Mouse (Mus musculus) liver, adult 2 months (tissue): ENCODE results near the gene Bcl3. TPM values are rescaled to one million over a fixed set of nuclear protein-coding genes. Genes with fewer than 3 reads are reported as not detected.

ENCODE experiments used
- DNase-seq: peaks from one replicate; pipeline ENCODE4 v3.0.0-alpha.2; 2011; ENCODE audit warnings: low read depth, low spot score; ENCODE audit errors: extremely low read depth
- H3K27ac ChIP-seq: fragments of 200-500 bp; replicated peaks from 2 replicates; pipeline ENCODE4 v1.5.1; 2012; ENCODE audit warnings: low read depth, mild to moderate bottlenecking, control low read depth, inconsistent platforms, low read length; ENCODE audit not compliant: insufficient read depth
- H3K27me3 ChIP-seq: fragments of 200-500 bp; 2 replicates; pipeline ENCODE4 v1.6.1; 2012; ENCODE audit warnings: mild to moderate bottlenecking, moderate library complexity, low read length, inconsistent platforms; ENCODE audit not compliant: control insufficient read depth, insufficient read depth
- H3K36me3 ChIP-seq: fragments of 200-500 bp; 2 replicates; pipeline ENCODE4 v1.6.1; 2012; ENCODE audit warnings: low read length, inconsistent platforms; ENCODE audit not compliant: control insufficient read depth, insufficient read depth
- H3K4me1 ChIP-seq: fragments of 200-500 bp; 2 replicates; pipeline ENCODE4 v1.6.1; 2011; ENCODE audit warnings: low read length; ENCODE audit not compliant: control insufficient read depth, insufficient read depth
- H3K4me3 ChIP-seq: fragments of 200-500 bp; 2 replicates; pipeline ENCODE4 v1.5.1; 2011; ENCODE audit warnings: low read depth, mild to moderate bottlenecking, control low read depth, low read length, moderate library complexity; ENCODE audit not compliant: insufficient read depth
- H3K79me2 ChIP-seq: fragments of 200-500 bp; 2 replicates; pipeline ENCODE4 v1.6.1; 2012; ENCODE audit warnings: inconsistent platforms, mild to moderate bottlenecking, low read length, moderate library complexity; ENCODE audit not compliant: control insufficient read depth, insufficient read depth
- H3K9ac ChIP-seq: fragments of 200-500 bp; 2 replicates; pipeline ENCODE4 v1.6.1; 2012; ENCODE audit warnings: low read depth, mild to moderate bottlenecking, control low read depth, inconsistent platforms, low read length
- CTCF ChIP-seq: fragments of 200-500 bp; IDR thresholded peaks from 2 replicates; pipeline ENCODE4 v1.5.1; 2011; ENCODE audit warnings: low read depth, low read length, control low read depth
- POLR2A ChIP-seq: fragments of 200-500 bp; IDR thresholded peaks from 2 replicates; pipeline ENCODE4 v1.6.1; 2011; ENCODE audit warnings: low read length, control low read depth; ENCODE audit not compliant: insufficient read depth; ENCODE audit errors: extremely low read depth
- WGBS: fragments of 180-500 bp; shearing (Covaris S2); methylation state at CpG from one replicate; pipeline ENCODE4 v1.1.7; 2018; 5-methylcytosine and 5-hydroxymethylcytosine counted together
- polyA plus RNA-seq: library from polyadenylated mRNA; depleted of rRNA; stranded (reverse); fragments of >200 nt; gene quantifications from 2 replicates; pipeline ENCODE4 v1.2.3, GENCODE M21; 2012
- total RNA-seq: library from RNA; depleted of rRNA; stranded (reverse); fragments of >200 nt; gene quantifications from 2 replicates; pipeline ENCODE4 v1.2.3, GENCODE M21; 2014

Bcl3 gene
- total and polyA plus RNA-seq, 2 experiments: 3.0 to 72.8 TPM

- peak; percentile 75 for TF ChIP-seq CTCF
- no peak for TF ChIP-seq POLR2A
- DNase-seq: peak; percentile 92
- Histone ChIP-seq H3K4me1 (peaks cover 23% of the 10 kb centered on the region), H3K36me3 (no peaks in the 10 kb centered on the region; the same call in 1 of the 2 replicates), H3K79me2 (no peaks in the 10 kb centered on the region), H3K27me3 (no peaks in the 10 kb centered on the region), H3K4me3 (no peak overlapping the region), H3K9ac (peak overlapping the region; percentile 33), H3K27ac (peak overlapping the region; percentile 96)
- WGBS: 20% methylated on average over 11 of the region's 11 CpGs
Measured at GRCm38 (mm10) chr7:19784764-19785535, 37.6 kb downstream of the Bcl3 start.

GRCm38 (mm10) chr7:19783630-19784029 lies 38.9 kb downstream of the Bcl3 start:
- no peak overlapping the region for H3K4me3 ChIP-seq
- no peaks in the 10 kb centered on the region for H3K27me3 ChIP-seq
- DNase-seq: peak; percentile 78
- TF ChIP-seq POLR2A: no peak
- no peak for TF ChIP-seq CTCF
- WGBS: 13% methylated on average over 8 of the region's 8 CpGs
- H3K36me3 ChIP-seq: no peaks in the 10 kb centered on the region; the same call in 1 of the 2 replicates
- no peaks in the 10 kb centered on the region for H3K79me2 ChIP-seq
- peak overlapping the region; percentile 30; the same call in 1 of the 2 replicates for H3K9ac ChIP-seq
- H3K27ac ChIP-seq: peak overlapping the region; percentile 62
- H3K4me1 ChIP-seq: peaks cover 19% of the 10 kb centered on the region

GRCm38 (mm10) chr7:19782645-19783044 lies 39.9 kb downstream of the Bcl3 start:
- Histone ChIP-seq H3K4me3 (no peak overlapping the region), H3K27me3 (no peaks in the 10 kb centered on the region), H3K4me1 (peaks cover 19% of the 10 kb centered on the region), H3K36me3 (no peaks in the 10 kb centered on the region), H3K79me2 (no peaks in the 10 kb centered on the region), H3K27ac (no peak overlapping the region), H3K9ac (no peak overlapping the region)
- no peak for DNase-seq
- WGBS: 95% methylated on average over 4 of the region's 4 CpGs
- TF ChIP-seq POLR2A: no peak
- peak; percentile 33; the same call in 1 of the 2 replicates for TF ChIP-seq CTCF

GRCm38 (mm10) chr7:19781741-19782140 lies 40.8 kb downstream of the Bcl3 start:
- Histone ChIP-seq H3K36me3 (no peaks in the 10 kb centered on the region), H3K27me3 (no peaks in the 10 kb centered on the region), H3K4me3 (no peak overlapping the region), H3K9ac (no peak overlapping the region), H3K4me1 (peaks cover 19% of the 10 kb centered on the region), H3K79me2 (no peaks in the 10 kb centered on the region), H3K27ac (no peak overlapping the region)
- 98% methylated on average over 7 of the region's 7 CpGs for WGBS
- TF ChIP-seq POLR2A (no peak), CTCF (no peak)
- DNase-seq: no peak

GRCm38 (mm10) chr7:19779903-19780302 lies 42.7 kb downstream of the Bcl3 start:
- WGBS: 89% methylated on average over 4 of the region's 4 CpGs

DNA sequence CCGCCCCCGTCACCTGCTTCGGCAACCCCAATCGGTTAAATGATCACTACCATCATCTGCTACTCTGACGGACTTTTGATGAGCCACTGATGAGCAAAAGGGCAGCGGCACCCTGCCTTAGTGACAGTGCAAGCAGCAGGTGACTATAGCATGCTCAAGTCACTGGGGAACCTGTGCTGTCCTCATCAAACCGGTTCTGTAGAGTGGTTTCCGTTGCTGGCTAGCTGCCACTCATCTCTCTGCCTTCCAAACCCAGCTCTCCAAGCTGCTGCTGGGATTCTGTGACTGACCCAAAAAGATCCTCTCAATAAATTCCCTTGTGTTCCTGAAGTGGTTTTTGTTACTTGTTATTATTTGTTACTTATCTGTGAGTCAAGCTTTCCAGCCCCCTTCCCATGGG lies 43.9 kb downstream of the Bcl3 start:
- H3K36me3 ChIP-seq: no peaks in the 10 kb centered on the region
- 87% methylated on average over 8 of the region's 8 CpGs for whole genome bisulfite sequencing
- H3K4me3 ChIP-seq: no peak overlapping the region
- no peak overlapping the region for H3K27ac ChIP-seq
- no peaks in the 10 kb centered on the region for H3K79me2 ChIP-seq
- no peak overlapping the region for H3K9ac ChIP-seq
- no peak for DNase-seq
- TF ChIP-seq CTCF: no peak
- peaks cover 4% of the 10 kb centered on the region; the same call in 1 of the 2 replicates for H3K4me1 ChIP-seq
- no peaks in the 10 kb centered on the region for H3K27me3 ChIP-seq

More at GRCm38 (mm10) chr7:19779903-19780302, 42.7 kb downstream of the Bcl3 start:
- no peak overlapping the region for H3K27ac ChIP-seq
- H3K4me1 ChIP-seq: peaks cover 15% of the 10 kb centered on the region
- H3K36me3 ChIP-seq: no peaks in the 10 kb centered on the region
- TF ChIP-seq POLR2A (no peak), CTCF (peak; percentile 40; the same call in 1 of the 2 replicates)
- DNase-seq: no peak
- H3K4me3 ChIP-seq: no peak overlapping the region
- H3K27me3 ChIP-seq: no peaks in the 10 kb centered on the region
- no peak overlapping the region for H3K9ac ChIP-seq
- no peaks in the 10 kb centered on the region for H3K79me2 ChIP-seq
